Mouse (Mus musculus): ENCODE data around the gene Tpi1. TPM values are rescaled to one million over a fixed set of nuclear protein-coding genes. Genes with fewer than 3 reads are reported as not detected.

Tpi1 gene
- 40.1 TPM for polyA plus RNA-seq (2017; shearing (Covaris generic))

DNA sequence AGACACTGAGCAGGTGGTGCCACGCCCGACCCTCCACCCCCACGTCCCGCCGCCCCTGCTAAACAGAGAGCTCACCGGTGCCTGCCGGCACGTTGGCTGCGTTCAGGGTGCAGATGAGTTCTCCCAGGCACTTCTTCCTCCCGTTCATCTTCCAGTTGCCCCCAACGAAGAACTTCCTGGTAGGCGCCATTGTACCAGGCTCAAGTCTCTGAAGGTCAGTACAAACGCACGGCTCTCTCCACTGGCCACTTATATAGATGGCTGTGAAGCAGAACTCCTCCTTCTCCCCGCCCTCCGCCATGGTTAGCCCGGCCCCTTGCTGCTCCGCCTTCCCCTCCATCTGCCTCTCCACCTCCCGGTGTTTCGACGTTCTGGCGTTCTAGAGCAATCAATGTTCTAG is at the start of gene Tpi1:
TSS of gene Tpi1 (minus strand) at position 364 of the 400 bp plus-strand sequence.

DNA sequence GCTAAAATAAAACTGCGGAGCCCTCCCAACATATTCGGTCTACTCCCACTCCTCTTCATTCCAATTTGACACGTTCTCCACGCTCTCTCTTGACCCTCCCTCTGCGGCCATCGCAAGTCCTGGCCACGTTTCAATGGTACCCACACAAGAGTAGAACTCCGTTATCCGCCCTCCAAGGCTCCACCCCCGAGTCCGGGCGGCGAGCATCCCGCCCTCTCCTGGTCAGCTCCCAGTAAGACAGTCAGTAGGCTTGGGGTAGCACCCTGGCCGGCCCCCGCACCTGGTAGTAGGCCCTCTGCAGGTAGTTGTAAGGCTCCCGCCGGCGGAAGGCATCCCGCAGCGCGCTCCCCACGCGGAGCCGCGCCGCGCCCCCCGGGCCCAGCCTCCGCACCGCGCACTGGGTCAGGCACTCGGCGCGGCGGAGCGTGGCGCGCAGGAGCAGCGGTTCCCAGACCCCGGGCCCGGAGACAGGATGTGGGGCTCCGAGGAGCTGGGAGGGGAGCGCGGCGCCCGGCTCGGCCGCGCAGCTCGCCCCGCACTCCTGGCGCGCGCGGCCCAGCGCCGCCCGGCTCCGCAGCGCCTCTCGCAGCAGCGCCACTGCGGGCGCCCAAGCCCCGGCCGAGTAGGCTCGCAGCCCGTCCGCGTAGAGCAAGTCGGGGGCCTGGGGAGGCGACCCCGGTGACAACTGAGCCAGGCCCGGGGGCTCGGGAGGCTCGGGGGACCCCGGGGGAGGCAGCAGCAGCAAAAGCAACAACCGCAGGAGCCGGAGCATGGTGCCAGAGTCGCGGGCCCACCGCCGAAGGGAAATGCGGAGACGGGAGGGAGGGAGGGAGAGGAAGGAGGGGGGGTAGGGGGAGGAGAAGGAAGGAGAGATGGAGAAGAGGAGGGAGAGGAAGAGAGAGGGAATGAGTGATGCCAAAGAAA is 43.1 kb upstream of the Tpi1 start, which contains the start of gene P3h3:
TSS of gene P3h3 (minus strand) at position 837 of the 924 bp plus-strand sequence.

DNA sequence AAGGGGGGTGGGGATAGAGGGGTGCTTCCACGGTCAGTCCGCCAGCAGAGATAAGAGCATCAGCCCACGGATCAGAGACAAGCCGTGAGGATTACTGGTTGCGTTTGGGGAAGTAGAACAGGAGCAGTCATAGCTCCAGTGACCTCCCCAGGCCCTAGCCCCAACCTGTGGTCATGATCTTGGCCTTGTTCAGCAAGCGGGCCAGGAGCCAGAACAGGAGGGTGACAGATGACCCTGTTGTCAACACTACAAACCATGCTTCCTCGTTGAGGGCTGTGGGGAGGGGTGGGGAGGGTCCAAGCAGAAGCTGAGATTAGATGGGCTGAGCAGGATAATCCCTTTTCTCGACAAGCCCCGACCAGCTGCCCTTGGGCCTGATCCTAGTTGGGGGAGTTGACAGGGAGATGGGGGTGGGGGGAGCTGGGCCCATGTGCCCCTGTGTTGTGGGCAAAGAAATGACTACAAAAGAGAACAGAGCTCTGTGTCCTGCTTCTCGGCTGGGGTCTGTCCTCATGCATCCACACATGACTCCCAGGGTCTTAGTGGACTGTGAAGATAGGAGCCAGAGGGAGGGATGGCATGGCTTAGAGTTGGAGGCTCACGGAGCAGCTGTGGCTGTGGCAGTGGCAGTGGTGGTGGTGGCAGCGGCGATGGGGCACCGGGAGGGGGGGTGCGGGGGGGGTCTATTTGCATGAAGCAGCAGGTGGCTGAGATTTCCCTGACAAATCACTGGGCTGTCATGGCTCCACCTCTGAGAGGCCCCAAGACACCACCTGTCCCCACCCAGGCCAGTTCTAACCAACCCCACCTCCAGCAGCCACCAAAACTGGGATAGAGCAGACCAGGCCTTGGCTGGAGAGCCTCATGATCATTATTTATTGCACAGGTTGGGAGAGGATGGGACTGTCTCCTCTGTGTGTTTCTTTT is 26.4 kb upstream of the Tpi1 start, which contains the start of gene Gnb3:
TSS of gene Gnb3 (minus strand) at position 35 of the 927 bp plus-strand sequence.

DNA sequence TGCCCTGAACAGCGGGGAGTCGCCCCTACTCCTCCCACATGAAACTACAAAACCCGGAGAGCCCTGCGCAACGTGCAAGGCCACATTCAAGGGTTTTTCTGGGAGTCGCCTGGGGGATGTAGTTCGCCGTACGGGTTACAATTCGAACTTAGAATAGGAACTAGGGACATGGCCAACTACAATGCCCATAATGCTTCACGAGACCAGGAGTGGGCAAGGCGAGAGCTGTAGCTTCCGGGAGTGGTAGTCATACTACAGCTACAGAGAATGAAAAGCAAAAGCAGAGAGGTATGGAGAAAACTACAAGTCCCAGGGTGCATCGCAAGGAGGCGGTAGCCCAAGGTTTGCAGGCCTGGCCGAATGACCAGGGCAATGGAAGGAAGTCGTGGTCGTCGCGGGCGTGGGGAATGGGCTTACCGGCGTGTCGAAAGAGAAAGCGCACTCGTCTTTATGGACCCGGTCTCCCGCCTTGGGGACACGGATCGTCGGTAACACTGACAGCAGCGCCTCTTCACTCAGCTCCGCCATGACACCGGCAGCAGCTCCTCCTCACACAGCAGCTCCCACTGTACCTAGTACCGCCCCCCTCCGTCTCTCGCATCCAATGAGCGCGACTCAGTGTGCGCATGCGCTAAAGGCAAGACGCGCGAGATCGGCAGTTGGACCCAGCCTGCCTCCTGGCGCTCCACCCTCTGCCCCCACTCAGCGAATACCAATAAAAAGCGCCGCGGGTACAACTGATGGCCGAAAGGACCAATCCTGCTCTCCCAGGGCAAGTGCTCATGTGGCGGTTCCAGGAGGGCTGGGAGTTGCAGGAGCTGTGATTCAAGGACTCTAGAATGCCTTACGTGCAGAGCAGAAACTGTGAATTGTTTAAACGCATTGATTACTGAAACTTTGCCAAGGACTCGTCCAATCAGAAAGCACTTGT is 15.0 kb upstream of the Tpi1 start, which contains the start of the genes Usp5 and Cdca3:
TSS of gene Usp5 (minus strand) at position 617 of the 931 bp plus-strand sequence.
TSS of gene Cdca3 (plus strand) at position 680 of the 931 bp plus-strand sequence.

DNA sequence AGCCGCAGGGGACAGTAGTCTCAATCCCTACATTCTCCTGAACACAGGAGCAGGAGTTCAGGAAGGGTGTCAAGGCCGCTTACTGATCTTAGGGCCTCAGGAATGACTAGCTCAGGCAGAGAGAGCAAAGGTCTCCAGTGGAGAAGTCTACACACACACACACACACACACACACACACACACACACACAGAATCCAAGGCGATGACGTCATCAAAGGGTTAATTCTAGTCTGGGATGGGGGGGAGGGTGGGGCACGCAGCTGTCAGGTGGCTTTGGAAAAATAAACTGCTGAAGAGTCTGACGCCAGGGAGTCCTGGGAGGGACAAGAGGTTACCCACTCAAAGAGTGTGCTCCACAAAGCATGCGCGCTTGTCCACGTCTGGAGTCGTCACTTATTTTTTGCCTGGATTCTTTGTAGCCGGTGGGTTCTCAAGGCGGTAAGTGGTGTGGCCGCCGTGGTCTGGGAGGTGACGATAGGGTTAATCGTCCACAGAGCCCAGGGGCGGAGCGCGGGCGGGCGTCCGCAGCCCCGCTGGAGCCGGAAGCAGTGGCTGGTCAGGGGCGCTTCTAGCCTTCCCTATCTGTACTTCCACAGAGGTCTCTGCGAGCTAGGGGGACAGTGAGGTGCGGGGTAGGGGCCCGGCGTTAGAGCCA is 5.6 kb downstream of the Tpi1 start, which contains the start of gene Spsb2:
TSS of gene Spsb2 (plus strand) at position 304 of the 655 bp plus-strand sequence.

DNA sequence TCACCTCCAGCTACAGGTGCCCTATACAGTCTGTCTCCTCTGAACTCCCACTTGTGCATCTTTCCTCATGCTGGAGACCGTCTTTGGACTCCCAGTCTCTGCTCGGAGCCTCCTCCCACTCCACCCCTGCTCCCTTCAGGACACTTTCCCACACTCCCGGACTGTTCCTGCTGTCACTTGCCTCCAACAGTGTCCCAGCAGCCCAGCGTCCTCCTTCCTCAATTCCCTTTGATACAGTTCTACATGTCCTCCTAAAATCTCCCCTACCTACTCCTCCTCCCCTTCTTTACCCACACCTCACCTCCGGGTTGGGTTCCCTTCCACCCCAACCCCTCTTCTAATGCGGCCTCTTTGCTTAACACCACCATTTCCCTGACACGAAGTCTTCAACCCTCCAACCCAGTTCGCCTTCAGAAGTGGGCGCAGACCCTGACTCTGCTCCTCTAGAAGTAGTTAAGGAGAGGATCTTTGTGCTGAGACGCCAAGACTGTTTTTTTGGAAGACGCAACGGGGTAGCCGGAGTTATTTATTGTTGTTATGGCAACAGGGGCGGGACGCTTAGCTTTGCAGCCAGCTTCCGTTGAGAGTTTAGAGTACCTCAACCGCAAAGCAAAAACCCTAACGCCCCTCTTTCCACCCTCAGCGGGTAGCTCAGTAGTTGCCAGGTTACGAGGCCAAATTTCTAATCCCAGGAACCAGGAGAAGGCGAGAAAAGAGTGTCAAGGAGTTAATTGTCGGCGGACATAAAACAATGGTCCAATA is 34.7 kb downstream of the Tpi1 start, which contains the start of gene Lrrc23:
TSS of gene Lrrc23 (minus strand) at position 506 of the 762 bp plus-strand sequence.

DNA sequence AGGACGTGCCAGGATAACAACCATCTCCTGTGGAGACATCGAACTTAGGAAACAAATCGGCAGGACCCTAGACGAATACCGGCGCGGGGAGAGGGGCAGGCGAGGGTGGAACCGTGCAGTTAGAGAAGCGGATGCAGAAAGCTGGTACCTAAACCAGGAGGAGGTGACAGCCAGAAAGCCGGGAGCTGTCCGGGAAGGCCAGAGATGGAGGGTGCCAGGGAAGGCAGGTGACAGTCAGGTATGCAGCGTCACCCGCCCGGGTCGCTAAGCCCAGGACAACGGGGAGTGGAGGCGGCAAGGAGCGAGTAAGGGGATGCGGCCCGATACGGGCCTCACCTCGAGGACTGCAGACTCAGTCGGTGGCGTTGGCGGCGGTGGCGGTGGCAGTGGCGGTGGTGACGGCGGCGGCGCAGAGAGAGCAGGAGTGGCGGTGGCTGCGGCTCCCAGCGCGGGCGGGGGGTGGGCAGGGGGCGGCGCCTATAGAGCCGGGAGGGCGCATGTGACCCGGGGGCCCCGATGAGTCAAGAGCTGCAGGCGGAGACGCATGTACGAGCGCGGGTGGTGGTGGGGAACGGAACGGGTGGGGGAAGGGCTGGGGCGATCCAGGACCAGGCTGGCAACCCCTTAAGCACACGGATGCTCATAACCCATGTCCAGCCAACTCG is 44.9 kb downstream of the Tpi1 start, which contains the start of gene Eno2:
TSS of gene Eno2 (minus strand) at position 573 of the 665 bp plus-strand sequence.

Other genes with a start within 250 kb of the Tpi1 start
- not detected for gene C1rb, start 244.0 kb downstream of the Tpi1 start, polyA plus RNA-seq (2017; shearing (Covaris generic))
- gene C1s2, start 178.2 kb downstream of the Tpi1 start, polyA plus RNA-seq (2017; shearing (Covaris generic)) = not detected
- 54.5 TPM for gene Lpcat3, start 151.3 kb downstream of the Tpi1 start, polyA plus RNA-seq (2017; shearing (Covaris generic))
- 347 TPM for gene Emg1, start 102.1 kb downstream of the Tpi1 start, polyA plus RNA-seq (2017; shearing (Covaris generic))
- gene Phb2, start 102.0 kb downstream of the Tpi1 start, polyA plus RNA-seq (2017; shearing (Covaris generic)) = 133 TPM
- gene Ptpn6, start 75.6 kb downstream of the Tpi1 start, polyA plus RNA-seq (2017; shearing (Covaris generic)) = 209 TPM
- 275 TPM for gene Grcc10, start 72.9 kb downstream of the Tpi1 start, polyA plus RNA-seq (2017; shearing (Covaris generic))
- gene Gm45234, start 58.3 kb downstream of the Tpi1 start, polyA plus RNA-seq (2017; shearing (Covaris generic)) = not detected
- gene Atn1, start 57.8 kb downstream of the Tpi1 start, polyA plus RNA-seq (2017; shearing (Covaris generic)) = 40.2 TPM
- 2.5 TPM for gene Eno2, start 44.6 kb downstream of the Tpi1 start, polyA plus RNA-seq (2017; shearing (Covaris generic))
- 2.6 TPM for gene Lrrc23, start 34.6 kb downstream of the Tpi1 start, polyA plus RNA-seq (2017; shearing (Covaris generic))
- 1.4 TPM for gene Spsb2, start 5.6 kb downstream of the Tpi1 start, polyA plus RNA-seq (2017; shearing (Covaris generic))
- gene Usp5, start 15.2 kb upstream of the Tpi1 start, polyA plus RNA-seq (2017; shearing (Covaris generic)) = 90.0 TPM
- gene Cdca3, start 15.3 kb upstream of the Tpi1 start, polyA plus RNA-seq (2017; shearing (Covaris generic)) = 4.0 TPM
- gene Gnb3, start 26.0 kb upstream of the Tpi1 start, polyA plus RNA-seq (2017; shearing (Covaris generic)) = not detected
- gene P3h3, start 43.5 kb upstream of the Tpi1 start, polyA plus RNA-seq (2017; shearing (Covaris generic)) = not detected
- 0.10 TPM for gene Gpr162, start 49.7 kb upstream of the Tpi1 start, polyA plus RNA-seq (2017; shearing (Covaris generic))
- gene Cd4, start 73.9 kb upstream of the Tpi1 start, polyA plus RNA-seq (2017; shearing (Covaris generic)) = 550 TPM
- gene Lag3, start 97.4 kb upstream of the Tpi1 start, polyA plus RNA-seq (2017; shearing (Covaris generic)) = not detected
- gene Ptms, start 105.8 kb upstream of the Tpi1 start, polyA plus RNA-seq (2017; shearing (Covaris generic)) = 7.9 TPM
- gene Mlf2, start 117.1 kb upstream of the Tpi1 start, polyA plus RNA-seq (2017; shearing (Covaris generic)) = 126 TPM
- 42.9 TPM for gene Cops7a, start 151.2 kb upstream of the Tpi1 start, polyA plus RNA-seq (2017; shearing (Covaris generic))
- gene Pianp, start 182.4 kb upstream of the Tpi1 start, polyA plus RNA-seq (2017; shearing (Covaris generic)) = not detected
- gene Zfp384, start 194.8 kb upstream of the Tpi1 start, polyA plus RNA-seq (2017; shearing (Covaris generic)) = 64.7 TPM
- gene Ing4, start 225.5 kb upstream of the Tpi1 start, polyA plus RNA-seq (2017; shearing (Covaris generic)) = 74.8 TPM
- 11.1 TPM for gene Acrbp, start 235.4 kb upstream of the Tpi1 start, polyA plus RNA-seq (2017; shearing (Covaris generic))

Data from naive thymus-derived CD4-positive, alpha-beta T cell, adult 5 months (primary cell).